ENCODE assay signal across 9 mouse cellular contexts in the genomic region with DNA sequence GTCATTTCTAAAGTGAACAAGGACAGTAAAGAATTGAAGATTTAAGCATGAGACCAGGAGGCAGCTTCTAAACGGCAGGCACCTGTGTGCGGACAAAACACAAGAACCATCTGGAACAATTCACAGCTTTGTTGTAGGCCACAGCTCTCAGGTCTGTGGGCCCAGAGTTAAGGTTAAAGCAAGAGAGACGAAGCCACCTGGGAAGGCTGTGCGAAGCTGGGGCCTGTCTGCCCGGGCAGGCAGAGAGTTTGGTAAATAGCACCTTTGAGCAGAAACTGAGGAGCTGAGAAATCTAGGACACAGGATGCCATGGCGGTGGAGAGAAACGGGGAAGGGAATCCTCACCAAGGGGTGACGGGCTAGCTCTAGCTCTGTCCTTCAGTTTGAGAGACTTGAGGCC. TPM values are rescaled to one million over a fixed set of nuclear protein-coding genes. Genes with fewer than 3 reads are reported as not detected.
DNase-seq lines count a peak whose midpoint lies in the region; ATAC-seq and TF ChIP-seq lines count a peak whose summit lies in the region.
"Had no signal": no experiment of that assay in that cellular context is flagged by ENCODE, and none has a peak within 500 bp of the region (broad histone marks: within the 10 kb centered on the region; RNA-seq: fewer than 3 reads in every experiment).

No protein-coding gene starts in this region.

- ATAC-seq in liver, postnatal 0 days = no peak
- ATAC-seq: inflammation-experienced regulatory T-cells, adult 6 months had no signal

- peak overlapping the region; percentile 96 for H3K27ac ChIP-seq in gastrocnemius, adult 2 months
- peak overlapping the region; percentile 18; the same call in 1 of the 2 replicates for H3K27ac ChIP-seq in spleen, adult 2 months (ENCODE audit: insufficient read depth, low read length)
- H3K27ac ChIP-seq in liver, postnatal 0 days (ENCODE audit: low read depth) = peak overlapping the region; percentile 75; the same call in 1 of the 2 replicates

- intact Hi-C loops in gastrocnemius, adult 2 months (cut with DNase I) = no loop called here

- peak overlapping the region; percentile 81 for H3K9ac ChIP-seq in liver, postnatal 0 days (replicated peaks)

- no peak for TF ChIP-seq POLR2A in spleen, adult 2 months (IDR thresholded peaks at IDR 0.05; ENCODE audit: low read depth, low read length)

- peaks cover 39% of the 10 kb centered on the region for H3K4me1 ChIP-seq in spleen, adult 2 months (ENCODE audit: control insufficient read depth, insufficient read depth, insufficient read length)
- H3K4me1 ChIP-seq in liver, postnatal 0 days (ENCODE audit: insufficient read depth) = peaks cover 68% of the 10 kb centered on the region

- peaks cover 26% of the 10 kb centered on the region for H3K36me3 ChIP-seq in spleen, adult 2 months (ENCODE audit: control insufficient read depth, insufficient read depth, low read length)
- peaks cover 39% of the 10 kb centered on the region for H3K36me3 ChIP-seq in liver, postnatal 0 days (replicated peaks; ENCODE audit: insufficient read depth, low read length)

- no peaks in the 10 kb centered on the region for H3K27me3 ChIP-seq in spleen, adult 2 months (ENCODE audit: control insufficient read depth, insufficient read depth, low read length)
- H3K27me3 ChIP-seq in liver, postnatal 0 days (ENCODE audit: insufficient read depth, low read length) = no peaks in the 10 kb centered on the region

- DNase-seq in gastrocnemius, adult 2 months = no peak
- no peak for DNase-seq in gastrocnemius, adult 18-20 months (ENCODE audit: low spot score)
- DNase-seq in spleen, adult 2 months (ENCODE audit: low read depth in 1 of 2, low spot score in 2 of 2) = no peak
- DNase-seq in spleen, adult 18-20 months = no peak
- DNase-seq in liver, postnatal 0 days = no peak
- peak; percentile 63 for DNase-seq in thymus, postnatal 25 days
- no peak for DNase-seq in urinary bladder, adult 2 months (ENCODE audit: low spot score)
- no peak for DNase-seq in right cerebral cortex, postnatal 4 days

- H3K9me3 ChIP-seq in liver, postnatal 0 days (ENCODE audit: low read length) = no peaks in the 10 kb centered on the region

- H3K4me2 ChIP-seq in liver, postnatal 0 days (ENCODE audit: low read depth, low read length) = peak overlapping the region; percentile 80

- TF ChIP-seq EP300 in liver, postnatal 0 days (IDR thresholded peaks at IDR 0.05; ENCODE audit: low read depth) = no peak

- 81% methylated on average over 8 of the region's 8 CpGs for WGBS in spleen, adult 2 months
- 83% methylated on average over 8 of the region's 8 CpGs for WGBS in liver, postnatal 0 days (ENCODE audit: insufficient replicate concordance)

- peak overlapping the region; percentile 85 for H3K4me3 ChIP-seq in gastrocnemius, adult 2 months
- H3K4me3 ChIP-seq in spleen, adult 2 months (ENCODE audit: extremely low read depth, insufficient read depth, insufficient read length) = peak overlapping the region; percentile 24
- H3K4me3 ChIP-seq in liver, postnatal 0 days (ENCODE audit: low read depth, low read length) = peak overlapping the region; percentile 79

- TF ChIP-seq CTCF in gastrocnemius, adult 2 months (IDR thresholded peaks at IDR 0.05) = no peak
- no peak for TF ChIP-seq CTCF in spleen, adult 2 months (IDR thresholded peaks at IDR 0.05; ENCODE audit: extremely low read depth, insufficient read depth, insufficient read length, insufficient replicate concordance)
- no peak for TF ChIP-seq CTCF in liver, postnatal 0 days (IDR thresholded peaks at IDR 0.05; ENCODE audit: low read depth)

RNA-seq across cellular contexts. Expression of a gene that starts 3.4 kb away (rescaled TPM):
- total RNA-seq in gastrocnemius, adult 2 months (2021) = 10 to 100 TPM; 14.1 to 46.8 TPM
- total RNA-seq in gastrocnemius, adult 18-20 months (2021) = 10 to 100 TPM; 41.2 to 63.7 TPM
- 115 and 123 TPM in 2 replicates for polyA plus RNA-seq in spleen, adult 2 months (2012; rRNA removed)
- polyA plus RNA-seq in liver, postnatal 0 days (2015; fragmentation: Nextera tagmentation; extraction: Ambion mirVana) = 60.1 and 62.6 TPM in 2 replicates
- 48.4 and 67.8 TPM in 2 replicates for polyA plus RNA-seq in urinary bladder, adult 2 months (2012; rRNA removed)

RNA-seq across cellular contexts. Expression of a gene that starts 35.5 kb away (rescaled TPM):
- total RNA-seq in gastrocnemius, adult 2 months (2021) = not detected
- not detected for total RNA-seq in gastrocnemius, adult 18-20 months (2021)
- polyA plus RNA-seq in spleen, adult 2 months (2012; rRNA removed) = 0.20 TPM in 1 of 2 replicates, not detected in the other
- 0.26 TPM in 2 replicates for polyA plus RNA-seq in liver, postnatal 0 days (2015; fragmentation: Nextera tagmentation; extraction: Ambion mirVana)
- polyA plus RNA-seq in urinary bladder, adult 2 months (2012; rRNA removed) = 0.04 TPM in 1 of 2 replicates, not detected in the other
- polyA plus RNA-seq: inflammation-experienced regulatory T-cells, adult 6 months had no signal

RNA-seq across cellular contexts. Expression of a gene that starts 38.5 kb away (rescaled TPM):
- total RNA-seq in gastrocnemius, adult 2 months (2021) = 100 to 1,000 TPM in 1 of 2 experiments, 10 to 100 TPM in 1; 53.6 to 322 TPM
- total RNA-seq in gastrocnemius, adult 18-20 months (2021) = 100 to 1,000 TPM in 1 of 2 experiments, 10 to 100 TPM in 1; 41.0 to 107 TPM
- 10.6 and 12.4 TPM in 2 replicates for polyA plus RNA-seq in spleen, adult 2 months (2012; rRNA removed)
- 1.6 TPM in 2 replicates for polyA plus RNA-seq in liver, postnatal 0 days (2015; fragmentation: Nextera tagmentation; extraction: Ambion mirVana)
- 14.0 and 18.9 TPM in 2 replicates for polyA plus RNA-seq in urinary bladder, adult 2 months (2012; rRNA removed)
- polyA plus RNA-seq: inflammation-experienced regulatory T-cells, adult 6 months had no signal

Comparison
In these comparisons a context has a peak if more than half of its experiments do, and no peak if none do; other contexts are left out.
1. H3K27ac ChIP-seq: peak in every context shown above with its lines; median percentile 96 in gastrocnemius, adult 2 months; 75 in liver, postnatal 0 days; 18 in spleen, adult 2 months.
2. H3K4me3 ChIP-seq: peak in every context shown above with its lines; median percentile 85 in gastrocnemius, adult 2 months; 79 in liver, postnatal 0 days; 24 in spleen, adult 2 months.